Mouse (Mus musculus) cerebellum, adult 2 months (tissue): ENCODE measurements around the gene Asb3. TPM values are rescaled to one million over a fixed set of nuclear protein-coding genes. Genes with fewer than 3 reads are reported as not detected.

Experiments
- DNase-seq, 2 experiments: peaks; one replicate each; pipeline ENCODE4 v3.0.0; 2021
- H3K27ac ChIP-seq: fragments of 200-500 bp; 2 replicates; pipeline ENCODE4 v1.5.1; 2012; ENCODE audit warnings: low read length, control low read depth, inconsistent platforms; ENCODE audit not compliant: insufficient read depth
- H3K27me3 ChIP-seq: fragments of 200-500 bp; 2 replicates; pipeline ENCODE4 v1.6.1; 2012; ENCODE audit warnings: inconsistent platforms, mild to moderate bottlenecking, low read length, moderate library complexity; ENCODE audit not compliant: control insufficient read depth, insufficient read depth
- H3K4me1 ChIP-seq: fragments of 200-500 bp; 2 replicates; pipeline ENCODE4 v1.6.1; 2011; ENCODE audit warnings: low read length; ENCODE audit not compliant: control insufficient read depth, insufficient read depth
- H3K4me3 ChIP-seq: fragments of 200-500 bp; replicated peaks from 2 replicates; pipeline ENCODE3; 2011; ENCODE audit warnings: mild to moderate bottlenecking, low read depth, low read length, control low read depth; ENCODE audit not compliant: insufficient read depth
- CTCF ChIP-seq: fragments of 200-500 bp; IDR thresholded peaks from 2 replicates; pipeline ENCODE4 v1.5.1; 2011; ENCODE audit warnings: low read depth, mild to moderate bottlenecking, control low read depth, low read length, moderate library complexity, borderline replicate concordance; ENCODE audit not compliant: insufficient read depth
- POLR2A ChIP-seq: fragments of 200-500 bp; IDR thresholded peaks from 2 replicates; pipeline ENCODE4 v1.6.1; 2011; ENCODE audit warnings: low read length, control low read depth, borderline replicate concordance; ENCODE audit not compliant: insufficient read depth
- WGBS: fragments of 180-500 bp; shearing (Covaris S2); methylation state at CpG from one replicate; pipeline ENCODE4 v1.1.7; 2018; 5-methylcytosine and 5-hydroxymethylcytosine counted together
- polyA plus RNA-seq: library from polyadenylated mRNA; depleted of rRNA; stranded (reverse); fragments of >200 nt; gene quantifications from 2 replicates; pipeline ENCODE4 v1.2.3, GENCODE M21; 2012

The Asb3 gene
- polyA plus RNA-seq, 1 experiment = 8.8 TPM

DNA sequence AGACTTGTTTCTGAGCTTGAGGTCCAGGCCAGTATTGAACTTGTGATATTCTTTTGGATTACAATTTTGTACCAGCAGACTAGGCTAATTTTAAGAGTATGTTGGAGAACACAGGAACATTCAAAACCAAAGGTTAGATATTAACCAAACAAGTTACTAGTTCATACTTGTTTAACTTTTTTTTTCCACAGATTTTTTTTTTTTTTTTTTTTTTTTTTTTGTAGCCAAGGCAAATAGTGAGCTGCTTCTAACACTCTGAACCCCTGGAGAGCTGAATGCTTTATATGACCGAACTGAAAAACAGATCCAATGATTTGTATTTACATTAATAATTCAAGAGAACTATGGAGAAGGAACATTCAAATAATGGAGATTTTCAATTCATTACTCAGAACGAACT is 100.0 kb downstream of the Asb3 start:
- peaks cover 3% of the 10 kb centered on the region; the same call in 1 of the 2 replicates for H3K4me1 ChIP-seq
- no peak for TF ChIP-seq POLR2A
- TF ChIP-seq CTCF = no peak

DNA sequence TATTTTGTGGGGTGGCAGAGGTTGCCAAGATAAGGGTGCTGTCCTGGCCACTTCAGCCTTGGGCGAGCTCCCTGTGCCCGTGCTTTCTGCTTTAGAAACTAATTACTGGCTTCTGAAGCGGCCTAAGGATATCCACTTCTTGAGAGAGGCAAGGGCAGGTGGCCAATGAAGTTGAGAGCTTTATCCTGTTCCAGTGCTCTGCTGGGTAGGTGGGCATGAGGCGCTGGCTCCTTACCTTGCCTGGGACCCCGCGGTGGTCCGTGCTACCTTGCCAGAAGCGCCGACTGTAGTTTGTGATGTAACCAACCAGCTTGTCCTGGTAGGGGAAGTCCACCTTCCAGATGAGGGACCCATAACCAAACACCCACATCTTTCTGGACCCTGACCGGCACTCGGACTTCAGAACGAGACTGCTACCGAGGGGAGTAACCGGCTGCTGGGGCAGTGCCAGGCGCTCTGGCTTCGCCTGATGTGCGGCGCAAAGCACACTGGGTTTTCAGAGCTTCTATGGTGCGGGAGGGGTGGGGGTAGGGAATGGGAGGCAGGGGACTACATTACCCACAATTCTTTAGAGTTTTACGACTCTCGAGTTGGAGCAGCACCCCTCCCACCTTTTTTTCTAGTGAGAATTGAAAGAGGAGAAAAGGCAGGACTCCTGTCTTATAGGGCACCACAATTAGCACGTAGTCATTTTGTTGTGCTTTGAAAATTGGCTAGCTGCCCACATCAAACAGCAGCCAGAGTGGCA is 100.8 kb downstream of the Asb3 start, which contains the start of gene Chac2:
Gene Chac2, minus strand, starts transcription at position 474 of the 748 bp plus-strand sequence.
- WGBS = under 1% methylated on average over 22 of the region's 22 CpGs
- H3K27ac ChIP-seq = peak within 1 kb of the TSS; percentile 8
- peak; percentile 85 to 87 for DNase-seq

More for the DNA sequence above, 100.0 kb downstream of the Asb3 start:
- no peak for DNase-seq
- no peak overlapping the region for H3K27ac ChIP-seq
- no peak overlapping the region for H3K4me3 ChIP-seq
- 31% methylated on average over 2 of the region's 2 CpGs for WGBS
- no peaks in the 10 kb centered on the region for H3K27me3 ChIP-seq

DNA sequence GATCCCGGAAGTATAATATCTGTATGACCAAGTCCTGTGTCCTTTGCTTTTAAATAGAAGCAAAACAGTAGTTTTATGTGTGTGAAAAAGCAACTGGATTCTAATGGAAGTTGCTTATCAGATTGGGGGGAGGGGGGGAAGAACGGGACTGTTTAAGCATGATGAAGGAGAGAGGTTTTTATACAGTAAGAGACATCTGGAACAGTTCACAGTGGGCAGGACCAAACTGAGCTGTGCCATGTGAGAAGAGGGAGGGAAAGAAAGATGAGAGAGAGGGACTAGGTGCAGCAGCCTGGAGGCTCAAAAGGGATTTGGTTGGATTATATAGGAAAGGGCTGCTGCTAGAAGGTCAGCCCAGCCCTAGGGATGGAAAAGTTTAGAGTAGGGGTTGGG is 101.4 kb downstream of the Asb3 start:
- TF ChIP-seq POLR2A (no peak), CTCF (no peak)
- peak overlapping the region; percentile 62 for H3K4me3 ChIP-seq
- WGBS = 0% methylated on average over 2 of the region's 2 CpGs
- H3K4me1 ChIP-seq = peaks cover 3% of the 10 kb centered on the region; the same call in 1 of the 2 replicates
- no peak for DNase-seq
- H3K27me3 ChIP-seq = no peaks in the 10 kb centered on the region
- H3K27ac ChIP-seq = no peak overlapping the region

More for the DNA sequence above, 100.8 kb downstream of the Asb3 start, which contains the start of gene Chac2:
- Histone ChIP-seq H3K4me3 (peak within 1 kb of the TSS; percentile 62), H3K27me3 (no peaks in the 10 kb centered on the region), H3K4me1 (peaks cover 3% of the 10 kb centered on the region; the same call in 1 of the 2 replicates)
- TF ChIP-seq CTCF = no peak
- TF ChIP-seq POLR2A = peak; percentile 46; the same call in 1 of the 2 replicates

- WGBS = 91% methylated on average over 3 of the region's 3 CpGs
- TF ChIP-seq POLR2A (no peak), CTCF (no peak)
- Histone ChIP-seq H3K27ac (no peak overlapping the region), H3K27me3 (no peaks in the 10 kb centered on the region), H3K4me3 (no peak overlapping the region), H3K4me1 (no peaks in the 10 kb centered on the region)
- no peak for DNase-seq
Measured at GRCm38 (mm10) chr11:30996670-30997069, 111.5 kb downstream of the Asb3 start.

DNA sequence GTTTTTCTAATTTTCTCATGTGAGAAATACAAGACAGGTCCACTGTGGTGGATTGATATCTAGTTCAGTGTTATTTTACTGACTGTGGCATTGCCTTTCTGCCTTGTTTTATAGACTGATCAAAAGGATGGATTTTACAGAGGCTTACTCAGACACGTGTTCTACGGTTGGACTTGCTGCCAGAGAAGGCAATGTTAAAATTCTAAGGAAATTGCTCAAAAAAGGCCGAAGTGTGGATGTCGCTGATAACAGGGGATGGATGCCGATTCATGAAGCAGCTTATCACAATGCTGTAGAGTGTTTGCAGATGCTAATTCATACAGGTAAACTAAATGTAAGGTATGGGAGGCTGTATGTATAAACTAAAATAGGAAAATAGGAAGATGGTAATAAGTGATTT is 113.0 kb downstream of the Asb3 start:
- no peak for TF ChIP-seq POLR2A
- no peak for TF ChIP-seq CTCF
- DNase-seq = no peak
- Histone ChIP-seq H3K4me3 (no peak overlapping the region), H3K27ac (no peak overlapping the region), H3K4me1 (no peaks in the 10 kb centered on the region), H3K27me3 (no peaks in the 10 kb centered on the region)
- 95% methylated on average over 5 of the region's 5 CpGs for whole genome bisulfite sequencing

DNA sequence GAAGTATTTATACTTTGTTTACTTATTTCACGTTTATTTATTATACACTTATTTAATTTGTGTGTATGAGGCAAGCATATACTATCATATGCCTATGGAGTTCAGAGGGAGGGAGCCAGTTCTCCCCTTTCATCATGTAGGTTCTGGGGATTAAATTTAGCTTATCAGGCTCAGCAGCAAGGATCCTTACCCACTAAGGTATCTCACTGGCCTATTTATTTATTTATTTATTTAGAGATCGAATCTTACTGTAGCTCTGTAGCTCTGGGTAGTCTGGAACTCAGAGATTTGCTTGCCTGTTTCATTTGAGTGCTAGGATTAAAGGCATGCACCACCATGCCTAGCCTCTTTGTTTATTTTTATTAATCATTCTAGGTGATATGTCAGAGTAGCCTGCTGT is 113.5 kb downstream of the Asb3 start:
- Histone ChIP-seq H3K4me1 (no peaks in the 10 kb centered on the region), H3K27me3 (no peaks in the 10 kb centered on the region), H3K4me3 (no peak overlapping the region), H3K27ac (no peak overlapping the region)
- no peak for DNase-seq
- 95% methylated on average over 2 of the region's 2 CpGs for WGBS
- TF ChIP-seq CTCF (no peak), POLR2A (no peak)

DNA sequence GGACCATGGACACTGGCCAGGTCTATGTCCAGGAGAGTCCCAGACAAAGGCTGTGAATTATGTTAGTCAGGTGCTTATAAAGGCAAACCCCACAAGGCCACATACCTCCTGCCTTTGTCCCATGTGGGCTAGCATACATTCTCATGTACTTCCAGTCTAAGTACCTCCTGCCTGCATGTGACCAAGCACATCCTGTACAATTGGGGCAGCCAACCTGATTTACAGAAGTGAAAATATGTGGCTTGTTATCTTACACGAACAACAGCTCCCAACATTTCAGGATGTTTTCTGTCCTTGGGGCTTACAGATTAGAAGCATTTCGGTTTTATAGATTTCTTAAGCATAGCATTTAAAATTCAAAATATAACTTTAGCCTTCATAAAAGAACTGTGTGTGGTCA is 114.8 kb downstream of the Asb3 start:
- Histone ChIP-seq H3K27me3 (no peaks in the 10 kb centered on the region), H3K4me3 (no peak overlapping the region), H3K4me1 (no peaks in the 10 kb centered on the region), H3K27ac (no peak overlapping the region)
- WGBS = 92% methylated on average over 2 of the region's 2 CpGs
- TF ChIP-seq CTCF (no peak), POLR2A (no peak)
- no peak for DNase-seq
